Mouse (Mus musculus): ENCODE measurements around the gene Mcee. TPM values are rescaled to one million over a fixed set of nuclear protein-coding genes. Genes with fewer than 3 reads are reported as not detected.
A peak's percentile ranks its signal among the peaks of the same experiment; 100 is the strongest.

Mcee gene
- total RNA-seq (2014; rRNA removed): 90.7 and 115 TPM in 2 replicates
- polyA plus RNA-seq (2012; rRNA removed): 41.8 and 51.3 TPM in 2 replicates

DNA sequence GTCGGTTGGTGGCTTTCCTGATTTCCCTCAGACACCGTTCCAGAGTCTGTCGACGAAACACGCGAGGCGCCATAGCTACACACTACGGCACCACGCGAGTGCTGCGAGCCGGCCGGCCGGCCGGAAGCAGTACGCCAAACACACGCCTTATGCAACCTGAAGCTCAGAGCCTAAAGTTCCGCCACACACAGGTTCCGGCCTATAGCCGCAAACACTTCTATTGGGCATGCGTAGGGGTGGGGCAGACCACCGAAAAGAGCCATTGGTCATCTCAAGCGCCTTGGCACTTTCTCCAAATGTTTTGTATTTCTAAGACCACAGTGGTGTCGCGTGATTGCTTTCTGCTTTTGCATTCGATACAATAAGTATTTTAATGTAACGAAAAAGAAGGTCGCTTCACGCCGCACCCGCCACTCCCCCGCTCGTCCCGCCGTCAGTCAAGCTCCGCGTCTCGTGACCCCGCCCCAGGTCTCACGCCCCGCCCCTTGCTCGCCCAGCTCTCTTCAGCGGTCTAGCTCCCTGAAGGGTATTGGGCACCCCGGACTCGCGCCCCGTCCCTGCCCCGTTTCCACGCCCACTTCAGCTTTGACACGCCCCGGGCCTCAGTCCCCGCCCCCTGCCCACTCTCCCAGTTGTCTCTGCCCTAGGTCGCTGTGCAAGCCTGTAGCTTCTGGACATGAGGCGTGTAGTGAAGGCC is at the start of gene Mcee, which contains the start of gene Mphosph10:
Mcee (plus strand) TSS at position 486 of the 697 bp plus-strand sequence.
Mphosph10 (minus strand) TSS at position 147 of the 697 bp plus-strand sequence.
- Histone ChIP-seq H3K4me3 (ENCODE audit: insufficient read depth, low read depth, low read length) (peak within 1 kb of the TSS; percentile 94), H3K36me3 (ENCODE audit: control insufficient read depth, insufficient read depth, low read length) (peaks cover 20% of the 10 kb centered on the region), H3K79me2 (ENCODE audit: control insufficient read depth, insufficient read depth, low read length) (peaks cover 6% of the 10 kb centered on the region; the same call in 1 of the 2 replicates), H3K27ac (replicated peaks; ENCODE audit: insufficient read depth, low read depth, low read length) (peak within 1 kb of the TSS; percentile 92), H3K4me1 (ENCODE audit: control insufficient read depth, insufficient read depth, low read length) (peaks cover 10% of the 10 kb centered on the region), H3K27me3 (ENCODE audit: control insufficient read depth, insufficient read depth, low read length) (no peaks in the 10 kb centered on the region), H3K9ac (ENCODE audit: low read depth, low read length) (peak within 1 kb of the TSS; percentile 91)
- peak; percentile 92 for DNase-seq (ENCODE audit: extremely low read depth, low read depth, low spot score)
- TF ChIP-seq POLR2A (IDR thresholded peaks at IDR 0.05; ENCODE audit: extremely low read depth, insufficient read depth, low read length): peak; percentile 92
- no peak for TF ChIP-seq CTCF (IDR thresholded peaks at IDR 0.05; ENCODE audit: low read depth, low read length)
- WGBS: under 1% methylated on average over 54 of the region's 54 CpGs

DNA sequence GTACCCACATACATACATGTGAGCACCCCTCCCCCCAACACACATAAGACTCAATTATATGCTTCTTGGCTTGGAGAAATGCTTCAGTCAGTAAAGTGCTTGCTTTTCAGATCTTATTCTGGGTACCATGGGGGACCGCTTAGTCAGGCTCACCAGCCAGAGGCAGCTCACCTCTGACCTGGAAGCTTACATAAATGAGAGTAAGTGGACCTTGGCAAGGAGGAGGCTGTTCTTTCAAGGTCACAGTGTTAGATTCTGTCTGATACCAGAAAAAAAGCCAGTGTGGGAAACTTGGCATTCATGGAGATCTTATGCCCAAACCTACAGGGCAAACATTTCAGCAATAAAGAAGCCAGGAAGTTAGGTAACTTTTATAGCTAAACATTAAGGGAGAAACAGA is 44.6 kb upstream of the Mcee start:
- DNase-seq (ENCODE audit: extremely low read depth, low read depth, low spot score): peak; percentile 55
- H3K4me1 ChIP-seq (ENCODE audit: control insufficient read depth, insufficient read depth, low read length): 0 out of 2 replicates have a peak, but pooled peaks cover 3% of the 10 kb centered on the region
- H3K4me3 ChIP-seq (ENCODE audit: insufficient read depth, low read depth, low read length): no peak overlapping the region
- peaks cover 15% of the 10 kb centered on the region; the same call in 1 of the 2 replicates for H3K36me3 ChIP-seq (ENCODE audit: control insufficient read depth, insufficient read depth, low read length)
- no peak overlapping the region for H3K9ac ChIP-seq (ENCODE audit: low read depth, low read length)
- no peak for TF ChIP-seq CTCF (IDR thresholded peaks at IDR 0.05; ENCODE audit: low read depth, low read length)
- TF ChIP-seq POLR2A (IDR thresholded peaks at IDR 0.05; ENCODE audit: extremely low read depth, insufficient read depth, low read length): no peak
- H3K27ac ChIP-seq (replicated peaks; ENCODE audit: insufficient read depth, low read depth, low read length): no peak overlapping the region
- no peaks in the 10 kb centered on the region for H3K79me2 ChIP-seq (ENCODE audit: control insufficient read depth, insufficient read depth, low read length)
- WGBS: 38% methylated on average over 1 of the region's 1 CpGs
- no peaks in the 10 kb centered on the region for H3K27me3 ChIP-seq (ENCODE audit: control insufficient read depth, insufficient read depth, low read length)

DNA sequence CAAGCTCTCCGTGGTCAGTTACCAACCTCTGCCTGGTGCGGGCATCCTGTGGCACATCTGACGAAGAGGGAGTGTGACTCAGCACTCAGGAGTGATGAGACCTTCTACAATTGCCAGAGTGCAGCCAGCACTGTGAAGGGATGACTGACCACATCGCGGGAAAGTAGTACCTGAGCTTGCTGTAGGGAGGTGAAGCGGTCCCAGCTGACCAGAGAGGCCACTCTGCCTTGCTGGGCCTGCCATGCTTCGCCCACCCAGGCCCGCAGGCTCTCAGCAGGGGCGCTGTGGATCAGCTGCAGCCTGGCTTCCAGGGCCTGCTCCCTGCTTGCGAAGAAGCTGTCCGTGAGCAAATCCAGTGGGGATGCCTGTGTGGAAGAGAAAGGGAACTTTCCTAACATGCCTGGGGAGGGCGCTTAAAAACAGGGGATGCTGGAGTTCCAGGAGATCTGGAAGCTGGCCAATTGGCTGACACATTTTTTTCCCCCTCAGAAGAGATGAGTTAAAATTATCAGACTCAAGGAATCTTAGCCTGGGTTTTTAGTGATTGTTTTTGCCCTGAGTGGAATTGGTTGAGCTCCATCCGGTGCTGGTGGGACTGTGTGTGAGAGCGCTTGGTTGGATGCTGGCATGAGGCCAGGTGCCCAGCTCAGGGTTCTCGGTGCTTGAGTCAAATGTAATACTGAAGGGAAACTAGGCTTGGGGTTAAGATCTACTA is 43.1 kb upstream of the Mcee start:
- 0 out of 2 replicates have a peak, but pooled peaks cover 3% of the 10 kb centered on the region for H3K4me1 ChIP-seq (ENCODE audit: control insufficient read depth, insufficient read depth, low read length)
- DNase-seq (ENCODE audit: extremely low read depth, low read depth, low spot score): no peak
- no peak overlapping the region for H3K4me3 ChIP-seq (ENCODE audit: insufficient read depth, low read depth, low read length)
- TF ChIP-seq POLR2A (IDR thresholded peaks at IDR 0.05; ENCODE audit: extremely low read depth, insufficient read depth, low read length) (no peak), CTCF (IDR thresholded peaks at IDR 0.05; ENCODE audit: low read depth, low read length) (no peak)
- no peak overlapping the region for H3K9ac ChIP-seq (ENCODE audit: low read depth, low read length)
- H3K27ac ChIP-seq (replicated peaks; ENCODE audit: insufficient read depth, low read depth, low read length): no peak overlapping the region
- WGBS: 87% methylated on average over 15 of the region's 15 CpGs
- no peaks in the 10 kb centered on the region for H3K79me2 ChIP-seq (ENCODE audit: control insufficient read depth, insufficient read depth, low read length)
- peaks cover 23% of the 10 kb centered on the region; the same call in 1 of the 2 replicates for H3K36me3 ChIP-seq (ENCODE audit: control insufficient read depth, insufficient read depth, low read length)
- no peaks in the 10 kb centered on the region for H3K27me3 ChIP-seq (ENCODE audit: control insufficient read depth, insufficient read depth, low read length)

DNA sequence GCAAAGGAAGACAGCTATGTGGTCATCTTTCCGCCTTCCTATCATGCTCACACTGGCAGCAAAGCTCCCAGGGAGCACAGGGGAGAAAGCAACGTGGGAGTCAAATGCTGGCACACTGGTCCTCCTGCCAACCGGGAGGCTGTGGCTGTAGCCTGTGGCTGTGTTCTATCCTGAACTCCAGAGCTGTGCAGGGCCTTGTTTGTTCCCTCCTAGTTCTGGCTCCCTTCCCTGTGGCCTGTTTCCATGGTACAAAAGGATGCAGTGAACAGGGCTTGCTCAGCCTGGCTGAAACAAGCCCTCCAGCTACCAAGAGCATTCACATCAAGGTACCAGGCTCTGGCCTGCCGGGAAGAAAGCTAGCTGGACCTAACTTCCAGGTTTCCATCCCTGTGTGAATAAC is 41.3 kb upstream of the Mcee start:
- WGBS: 38% methylated on average over 4 of the region's 4 CpGs
- TF ChIP-seq CTCF (IDR thresholded peaks at IDR 0.05; ENCODE audit: low read depth, low read length) (no peak), POLR2A (IDR thresholded peaks at IDR 0.05; ENCODE audit: extremely low read depth, insufficient read depth, low read length) (no peak)
- Histone ChIP-seq H3K4me3 (ENCODE audit: insufficient read depth, low read depth, low read length) (no peak overlapping the region), H3K9ac (ENCODE audit: low read depth, low read length) (no peak overlapping the region), H3K79me2 (ENCODE audit: control insufficient read depth, insufficient read depth, low read length) (no peaks in the 10 kb centered on the region), H3K4me1 (ENCODE audit: control insufficient read depth, insufficient read depth, low read length) (0 out of 2 replicates have a peak, but pooled peaks cover 3% of the 10 kb centered on the region), H3K36me3 (ENCODE audit: control insufficient read depth, insufficient read depth, low read length) (peaks cover 19% of the 10 kb centered on the region; the same call in 1 of the 2 replicates), H3K27me3 (ENCODE audit: control insufficient read depth, insufficient read depth, low read length) (no peaks in the 10 kb centered on the region), H3K27ac (replicated peaks; ENCODE audit: insufficient read depth, low read depth, low read length) (no peak overlapping the region)
- DNase-seq (ENCODE audit: extremely low read depth, low read depth, low spot score): peak; percentile 58

DNA sequence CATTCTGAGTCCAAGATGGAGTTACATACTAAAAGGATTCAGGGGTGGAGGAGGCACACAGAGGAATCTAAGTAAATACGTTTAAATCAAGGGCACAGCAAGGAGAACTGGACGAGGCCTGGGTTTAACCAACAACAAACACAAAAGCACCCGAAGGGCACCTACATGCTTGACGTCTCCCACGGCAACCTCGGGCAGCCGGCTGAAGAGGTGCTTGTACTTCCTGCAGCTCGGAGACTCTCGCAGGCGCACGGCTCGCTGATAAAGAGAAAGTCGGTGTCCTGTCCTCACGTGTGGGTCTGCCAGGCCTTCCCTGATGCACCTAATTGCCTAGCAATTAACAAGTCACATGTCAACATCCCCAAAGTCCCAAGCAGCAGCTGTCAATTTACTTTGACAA is 38.2 kb upstream of the Mcee start:
- Histone ChIP-seq H3K36me3 (ENCODE audit: control insufficient read depth, insufficient read depth, low read length) (peaks cover 12% of the 10 kb centered on the region; the same call in 1 of the 2 replicates), H3K9ac (ENCODE audit: low read depth, low read length) (no peak overlapping the region), H3K27ac (replicated peaks; ENCODE audit: insufficient read depth, low read depth, low read length) (no peak overlapping the region), H3K79me2 (ENCODE audit: control insufficient read depth, insufficient read depth, low read length) (no peaks in the 10 kb centered on the region), H3K4me3 (ENCODE audit: insufficient read depth, low read depth, low read length) (no peak overlapping the region), H3K27me3 (ENCODE audit: control insufficient read depth, insufficient read depth, low read length) (no peaks in the 10 kb centered on the region), H3K4me1 (ENCODE audit: control insufficient read depth, insufficient read depth, low read length) (no peaks in the 10 kb centered on the region)
- WGBS: 83% methylated on average over 14 of the region's 14 CpGs
- TF ChIP-seq POLR2A (IDR thresholded peaks at IDR 0.05; ENCODE audit: extremely low read depth, insufficient read depth, low read length) (no peak), CTCF (IDR thresholded peaks at IDR 0.05; ENCODE audit: low read depth, low read length) (no peak)
- DNase-seq (ENCODE audit: extremely low read depth, low read depth, low spot score): no peak

Measured in liver, adult 2 months (tissue).